Mouse (Mus musculus) CH12.LX (cell line): ENCODE measurements around the gene Ttc17. TPM values are rescaled to one million over a fixed set of nuclear protein-coding genes. Genes with fewer than 3 reads are reported as not detected.
A peak's percentile ranks its signal among the peaks of the same experiment; 100 is the strongest.

Source experiments
- DNase-seq: peaks from one replicate; pipeline ENCODE4 v3.0.0-alpha.2; 2013; ENCODE audit errors: extremely low read depth
- H3K27ac ChIP-seq: 2 replicates; pipeline ENCODE4 v1.5.1; 2012; ENCODE audit warnings: low read depth, mild to moderate bottlenecking, control low read depth, moderate library complexity; ENCODE audit not compliant: insufficient read depth
- H3K27me3 ChIP-seq: replicated peaks from 2 replicates; pipeline ENCODE3; 2012; ENCODE audit warnings: inconsistent platforms
- H3K36me3 ChIP-seq, 2 experiments: replicated peaks in 1 of 2; 2 replicates each; pipeline versions ENCODE3 to v1.6.1; 2012; ENCODE audit warnings: inconsistent platforms in 1 of 2, low read length in 1 of 2, mild to moderate bottlenecking in 1 of 2, mixed read lengths in 1 of 2, moderate library complexity in 1 of 2; ENCODE audit not compliant: control insufficient read depth in 1 of 2, insufficient read depth in 1 of 2
- H3K4me1 ChIP-seq, 2 experiments: 2 replicates each; pipeline ENCODE4 v1.6.1; 2012; ENCODE audit warnings: inconsistent platforms in 1 of 2, moderate library complexity in 1 of 2; ENCODE audit not compliant: insufficient read depth in 2 of 2, control insufficient read depth in 1 of 2
- H3K4me2 ChIP-seq: 2 replicates; pipeline ENCODE4 v1.6.1; 2012; ENCODE audit warnings: low read depth, mild to moderate bottlenecking, control low read depth; ENCODE audit not compliant: poor library complexity, insufficient read depth, severe bottlenecking
- H3K4me3 ChIP-seq, 3 experiments: fragments of 150-350 bp in 1 of 3; sonication (generic) in 1 of 3; replicated peaks in 1 of 3; 2 replicates each; pipeline versions ENCODE3 to v1.5.1; 2011 to 2012; ENCODE audit warnings: low read depth in 2 of 3, low read length in 2 of 3, mild to moderate bottlenecking in 2 of 3, moderate library complexity in 2 of 3, control low read depth in 1 of 3, improper control_type of control experiment in 1 of 3, inconsistent platforms in 1 of 3, mixed read lengths in 1 of 3; ENCODE audit not compliant: poor library complexity in 1 of 3
- H3K79me2 ChIP-seq: replicated peaks from 2 replicates; pipeline ENCODE4 v1.6.1; 2012; ENCODE audit warnings: mild to moderate bottlenecking, moderate library complexity; ENCODE audit not compliant: control insufficient read depth, poor library complexity, insufficient read depth, severe bottlenecking; ENCODE audit errors: extremely low read depth
- H3K9ac ChIP-seq: 2 replicates; pipeline ENCODE4 v1.6.1; 2012; ENCODE audit warnings: low read depth, mild to moderate bottlenecking, control low read depth, moderate library complexity; ENCODE audit not compliant: insufficient read depth
- H3K9me3 ChIP-seq: replicated peaks from 2 replicates; pipeline ENCODE3; 2012; ENCODE audit warnings: low read length, inconsistent platforms, mixed read lengths
- BHLHE40 ChIP-seq: IDR thresholded peaks from 2 replicates; pipeline ENCODE4 v1.6.1; 2011; ENCODE audit warnings: mild to moderate bottlenecking, low read depth, low read length, improper control_type of control experiment
- CHD1 ChIP-seq: IDR thresholded peaks from 2 replicates; pipeline ENCODE4 v1.6.1; 2012; ENCODE audit warnings: low read depth, low read length, improper control_type of control experiment, inconsistent platforms
- CTCF ChIP-seq, 2 experiments: IDR thresholded peaks in 1 of 2; conservative IDR thresholded peaks in 1 of 2; 2 replicates each; pipeline ENCODE4 v1.5.1; 2011 to 2012; ENCODE audit warnings: low read depth in 2 of 2, low read length in 2 of 2, improper control_type of control experiment in 1 of 2, inconsistent platforms in 1 of 2, mild to moderate bottlenecking in 1 of 2, moderate library complexity in 1 of 2
- E2F4 ChIP-seq: IDR thresholded peaks from 2 replicates; pipeline ENCODE4 v1.6.1; 2011; ENCODE audit warnings: low read depth, low read length, improper control_type of control experiment; ENCODE audit not compliant: insufficient replicate concordance
- HCFC1 ChIP-seq: IDR thresholded peaks from 2 replicates; pipeline ENCODE4 v1.6.1; 2012; ENCODE audit warnings: low read depth, mild to moderate bottlenecking, inconsistent platforms, low read length, improper control_type of control experiment
- IRF4 ChIP-seq: IDR thresholded peaks from 2 replicates; pipeline ENCODE4 v1.6.1; 2014; ENCODE audit warnings: low read depth, mild to moderate bottlenecking, inconsistent platforms, low read length, improper control_type of control experiment
- JUN ChIP-seq: IDR thresholded peaks from 2 replicates; pipeline ENCODE4 v1.6.1; 2011; ENCODE audit warnings: low read depth, mild to moderate bottlenecking, low read length, improper control_type of control experiment, moderate library complexity; ENCODE audit not compliant: insufficient read depth
- JUND ChIP-seq: conservative IDR thresholded peaks from 2 replicates; pipeline ENCODE4 v1.6.1; 2011; ENCODE audit warnings: low read depth, low read length, improper control_type of control experiment
- MAX ChIP-seq: IDR thresholded peaks from 2 replicates; pipeline ENCODE4 v1.6.1; 2011; ENCODE audit warnings: low read length, improper control_type of control experiment
- MAZ ChIP-seq: IDR thresholded peaks from 2 replicates; pipeline ENCODE4 v1.6.1; 2012; ENCODE audit warnings: low read depth, mild to moderate bottlenecking, inconsistent platforms, low read length, improper control_type of control experiment, moderate library complexity
- MEF2A ChIP-seq: IDR thresholded peaks from 2 replicates; pipeline ENCODE4 v1.6.1; 2014; ENCODE audit warnings: low read depth, mild to moderate bottlenecking, inconsistent platforms, low read length, improper control_type of control experiment, borderline replicate concordance
- RAD21 ChIP-seq: IDR thresholded peaks from 2 replicates; pipeline ENCODE4 v1.6.1; 2011; ENCODE audit warnings: low read depth, mild to moderate bottlenecking, low read length, improper control_type of control experiment, moderate library complexity
- SIN3A ChIP-seq: IDR thresholded peaks from 2 replicates; pipeline ENCODE4 v1.6.1; 2012; ENCODE audit warnings: low read length, improper control_type of control experiment, inconsistent platforms
- SMC3 ChIP-seq: IDR thresholded peaks from 2 replicates; pipeline ENCODE4 v1.6.1; 2011; ENCODE audit warnings: low read depth, low read length, improper control_type of control experiment
- TCF12 ChIP-seq: IDR thresholded peaks from 2 replicates; pipeline ENCODE4 v1.6.1; 2014; ENCODE audit warnings: low read depth, mild to moderate bottlenecking, inconsistent platforms, low read length, improper control_type of control experiment
- USF1 ChIP-seq: IDR thresholded peaks from 2 replicates; pipeline ENCODE4 v1.6.1; 2014; ENCODE audit warnings: low read depth, mild to moderate bottlenecking, inconsistent platforms, low read length, improper control_type of control experiment
- USF2 ChIP-seq: conservative IDR thresholded peaks from 2 replicates; pipeline ENCODE4 v1.6.1; 2011; ENCODE audit warnings: low read depth, low read length, improper control_type of control experiment
- ZC3H11A ChIP-seq: IDR thresholded peaks from 2 replicates; pipeline ENCODE4 v1.6.1; 2012; ENCODE audit warnings: low read depth, mild to moderate bottlenecking, inconsistent platforms, low read length, improper control_type of control experiment
- ZKSCAN1 ChIP-seq: IDR thresholded peaks from 2 replicates; pipeline ENCODE4 v1.6.1; 2012; ENCODE audit warnings: low read depth, inconsistent platforms, low read length, improper control_type of control experiment, borderline replicate concordance
- ZMIZ1 ChIP-seq: IDR thresholded peaks from 2 replicates; pipeline ENCODE4 v1.6.1; 2012; ENCODE audit warnings: low read depth, mild to moderate bottlenecking, inconsistent platforms, low read length, improper control_type of control experiment
- dilution Hi-C: fragments of 300-500 bp; cut with MboI; formaldehyde crosslinking; loops from 2 replicates; pipeline ENCODE4 v1.14.3; 2020; ENCODE audit warnings: low sequenced_read_pairs; ENCODE audit not compliant: extremely low pct_unique_long_range_greater_than_20kb, extremely low pct_ligation_motif_present
- in situ Hi-C: fragments of 300-500 bp; cut with MboI; formaldehyde crosslinking; loops from 3 replicates; pipeline ENCODE4 v1.14.3; 2019; ENCODE audit warnings: low sequenced_read_pairs, low pct_ligation_motif_present, low pct_unique_long_range_greater_than_20kb, mixed read lengths
- polyA plus RNA-seq: library from polyadenylated mRNA; unstranded; fragments of >175 nt; gene quantifications from 2 replicates; pipeline ENCODE4 v1.2.1, GENCODE M21; 2012; ENCODE audit warnings: low read depth; ENCODE audit not compliant: insufficient read length
- total RNA-seq, 2 experiments: library from RNA; depleted of rRNA; stranded (reverse); fragments of 300-350 nt in 1 of 2; fragments of >200 nt in 1 of 2; gene quantifications; 2 replicates each; pipeline ENCODE4 v1.2.3; 2012 to 2014

Gene Ttc17
- total and polyA plus RNA-seq, 3 experiments = 13.2 to 17.9 (median 13.8) TPM

- Histone ChIP-seq H3K36me3 (no peaks in the 10 kb centered on the region), H3K9me3 (no peaks in the 10 kb centered on the region), H3K4me3 (no peak overlapping the region), H3K27ac (no peak overlapping the region), H3K4me1 (no peaks in the 10 kb centered on the region), H3K27me3 (peaks cover 56% of the 10 kb centered on the region), H3K79me2 (no peaks in the 10 kb centered on the region), H3K9ac (no peak overlapping the region), H3K4me2 (no peak overlapping the region)
- TF ChIP-seq RAD21 (peak; percentile 71), IRF4 (no peak), USF2 (no peak), TCF12 (peak; percentile 46; the same call in 1 of the 2 replicates), USF1 (no peak), SMC3 (peak; percentile 79), ZKSCAN1 (no peak), MAX (peak; percentile 55; the same call in 1 of the 2 replicates), CTCF (conservative IDR thresholded peaks at IDR 0.05 in 1 of 2, IDR thresholded peaks at IDR 0.05 in 1 of 2; ENCODE audit: low read depth in 2 of 2, low read length in 2 of 2) (peak; percentile 42 to 85; a peak in 3 of 4 replicates), ZMIZ1 (no peak), BHLHE40 (no peak)
- dilution Hi-C loops (no loop called here), in situ Hi-C loops (loop anchor here (25.0 kb wide), 2 partner anchors 253 to 428 kb away; partner anchors contain the start of gene Accsl)
- peak; percentile 48 for DNase-seq
These were observed 116.0 kb downstream of the Ttc17 start for GRCm38 (mm10) chr2:94290483-94290882.

- dilution Hi-C loops (no loop called here), in situ Hi-C loops (loop anchor here (25.0 kb wide), 2 partner anchors 252 to 427 kb away; partner anchors contain the start of gene Accsl)
- Histone ChIP-seq H3K36me3 (no peaks in the 10 kb centered on the region), H3K4me1 (peaks cover under 1% of the 10 kb centered on the region in 2 experiments; a peak in 1 of 4 replicates), H3K79me2 (no peaks in the 10 kb centered on the region), H3K4me3 (no peak overlapping the region), H3K9ac (no peak overlapping the region), H3K27ac (no peak overlapping the region), H3K9me3 (no peaks in the 10 kb centered on the region), H3K27me3 (peaks cover 54% of the 10 kb centered on the region), H3K4me2 (no peak overlapping the region)
- no peak for DNase-seq
- TF ChIP-seq HCFC1 (no peak), TCF12 (no peak), SIN3A (no peak), MEF2A (no peak), MAZ (no peak), ZC3H11A (no peak), BHLHE40 (no peak), JUND (no peak), E2F4 (no peak), JUN (no peak), CHD1 (no peak)
These were observed 116.8 kb downstream of the Ttc17 start for GRCm38 (mm10) chr2:94289659-94290058.
